Mouse (Mus musculus) brain, embryonic 14.5 days (tissue): Measurements from ENCODE around the gene Cfd.
"Not testable (repeated sequence)": the region's sequence is repeated elsewhere in the genome, so short reads cannot be mapped to it uniquely, and the experiment has no call there.

Experiments
- CTCF ChIP-seq: fragments of 200-500 bp; IDR thresholded peaks from 2 replicates; pipeline ENCODE4 v1.5.1; 2012; ENCODE audit warnings: inconsistent platforms, mild to moderate bottlenecking, moderate library complexity, borderline replicate concordance; ENCODE audit not compliant: insufficient read depth, insufficient read length; ENCODE audit errors: extremely low read depth
- POLR2A ChIP-seq: fragments of 200-500 bp; IDR thresholded peaks from 2 replicates; pipeline ENCODE4 v1.6.1; 2012; ENCODE audit warnings: mild to moderate bottlenecking, inconsistent platforms, borderline replicate concordance; ENCODE audit not compliant: poor library complexity, insufficient read depth, insufficient read length, severe bottlenecking; ENCODE audit errors: extremely low read depth

GRCm38 (mm10) chr10:79884938-79885337 lies 5.7 kb upstream of the Cfd start:
- TF ChIP-seq POLR2A, CTCF: not testable (repeated sequence)
